Mouse (Mus musculus) heart, postnatal 0 days (tissue): ENCODE measurements around the gene Erv3. TPM values are rescaled to one million over a fixed set of nuclear protein-coding genes. Genes with fewer than 3 reads are reported as not detected.

Experiments used
- ATAC-seq: fragments of 200-750 bp; cut with Nextera tagmentation; 2 replicates; pipeline ENCODE4 v1.8.0; 2017; ENCODE audit warnings: low read depth, moderate number of reproducible peaks, moderate library complexity; ENCODE audit not compliant: insufficient read depth
- DNase-seq: peaks from one replicate; pipeline ENCODE4 v3.0.0-alpha.2; 2016; ENCODE audit warnings: low spot score
- H3K27ac ChIP-seq: fragments of 300-500 bp; sonication (generic); 2 replicates; pipeline ENCODE4 v1.5.1; 2014; ENCODE audit warnings: low read depth, mild to moderate bottlenecking
- H3K27me3 ChIP-seq: fragments of 300-500 bp; sonication (generic); 2 replicates; pipeline ENCODE4 v1.6.1; 2014; ENCODE audit warnings: low read length, mixed read lengths; ENCODE audit not compliant: control insufficient read depth, insufficient read depth
- H3K36me3 ChIP-seq: fragments of 300-500 bp; sonication (generic); replicated peaks from 2 replicates; pipeline ENCODE4 v1.6.1; 2014; ENCODE audit warnings: low read length, mixed read lengths; ENCODE audit not compliant: control insufficient read depth, insufficient read depth
- H3K4me1 ChIP-seq: fragments of 300-500 bp; sonication (generic); 2 replicates; pipeline ENCODE4 v1.6.1; 2014; ENCODE audit warnings: antibody characterized with exemption; ENCODE audit not compliant: control insufficient read depth, insufficient read depth
- H3K4me2 ChIP-seq: fragments of 300-500 bp; sonication (generic); 2 replicates; pipeline ENCODE4 v1.6.1; 2014; ENCODE audit warnings: low read depth, mild to moderate bottlenecking, low read length, moderate library complexity
- H3K4me3 ChIP-seq: fragments of 300-500 bp; sonication (generic); 2 replicates; pipeline ENCODE4 v1.5.1; 2014; ENCODE audit warnings: low read depth, low read length
- H3K9ac ChIP-seq: fragments of 300-500 bp; sonication (generic); replicated peaks from 2 replicates; pipeline ENCODE4 v1.6.1; 2014; ENCODE audit warnings: low read depth, low read length, mixed read lengths
- H3K9me3 ChIP-seq: fragments of 300-500 bp; sonication (generic); replicated peaks from 2 replicates; pipeline ENCODE4 v1.6.1; 2016; ENCODE audit warnings: low read length; ENCODE audit not compliant: control insufficient read depth
- CTCF ChIP-seq: IDR thresholded peaks from 2 replicates; pipeline ENCODE4 v1.5.1; 2016; ENCODE audit warnings: antibody characterized with exemption, control low read depth, low read depth
- EP300 ChIP-seq: IDR thresholded peaks from 2 replicates; pipeline ENCODE4 v1.6.1; 2016; ENCODE audit warnings: antibody characterized with exemption, low read depth
- whole genome bisulfite sequencing: fragments of 180-500 bp; shearing (Covaris S2); extraction: QIAGEN DNeasy Blood & Tissue Kit; methylation state at CpG from one replicate; pipeline ENCODE4 v1.1.7; 2014; 5-methylcytosine and 5-hydroxymethylcytosine counted together
- polyA plus RNA-seq: library from polyadenylated mRNA; unstranded; fragments of >200 nt; fragmentation: Nextera tagmentation; extraction: Ambion mirVana; gene quantifications from 2 replicates; pipeline ENCODE4 v1.2.1, GENCODE M21; 2015
- total RNA-seq: library from RNA; depleted of rRNA; stranded (reverse); fragments of >200 nt; gene quantifications from 2 replicates; pipeline ENCODE4 v1.2.3, GENCODE M21; 2014; ENCODE audit warnings: low replicate concordance

The Erv3 gene
- total and polyA plus RNA-seq, 2 experiments from 2014 or later, result not detected

DNA sequence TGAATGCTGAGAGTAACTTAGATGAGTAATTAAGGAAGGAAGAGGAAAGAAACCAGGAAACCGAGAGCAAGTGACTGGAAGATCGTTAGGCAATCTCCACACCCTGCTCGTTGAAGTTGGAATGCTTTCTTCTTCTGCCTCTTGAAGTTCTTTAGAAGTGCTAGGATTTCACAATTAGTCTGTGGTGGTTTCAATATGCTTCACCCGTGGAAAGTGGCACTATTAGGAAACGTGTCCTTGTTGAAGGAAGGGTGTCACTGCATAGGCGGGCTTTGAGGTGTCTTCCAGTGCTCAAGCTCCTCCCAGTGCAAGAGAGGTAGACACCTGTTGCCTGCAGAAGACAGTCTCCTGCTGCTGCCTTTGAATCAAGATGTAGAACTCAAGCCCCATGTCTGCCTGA lies 46.2 kb upstream of the Erv3 start:
- no peaks in the 10 kb centered on the region for H3K36me3 ChIP-seq
- H3K4me3 ChIP-seq, result no peak overlapping the region
- 54% methylated on average over 6 of the region's 6 CpGs for WGBS
- DNase-seq, result no peak
- H3K9ac ChIP-seq, result no peak overlapping the region
- H3K4me1 ChIP-seq, result peaks cover 47% of the 10 kb centered on the region
- no peaks in the 10 kb centered on the region for H3K9me3 ChIP-seq
- H3K27ac ChIP-seq, result no peak overlapping the region
- H3K27me3 ChIP-seq, result no peaks in the 10 kb centered on the region
- ATAC-seq, result no peak
- TF ChIP-seq CTCF, result no peak
- TF ChIP-seq EP300, result no peak
- H3K4me2 ChIP-seq, result no peak overlapping the region

GRCm38 (mm10) chr2:131905025-131905424 lies 45.5 kb upstream of the Erv3 start:
- peaks cover 40% of the 10 kb centered on the region for H3K4me1 ChIP-seq
- H3K9ac ChIP-seq, result no peak overlapping the region
- 10% methylated on average over 5 of the region's 5 CpGs for WGBS
- no peaks in the 10 kb centered on the region for H3K36me3 ChIP-seq
- H3K9me3 ChIP-seq, result no peaks in the 10 kb centered on the region
- no peak overlapping the region for H3K4me2 ChIP-seq
- ATAC-seq (no peak), DNase-seq (no peak)
- H3K27me3 ChIP-seq, result no peaks in the 10 kb centered on the region
- H3K4me3 ChIP-seq, result no peak overlapping the region
- no peak for TF ChIP-seq EP300
- no peak for TF ChIP-seq CTCF
- H3K27ac ChIP-seq, result no peak overlapping the region

DNA sequence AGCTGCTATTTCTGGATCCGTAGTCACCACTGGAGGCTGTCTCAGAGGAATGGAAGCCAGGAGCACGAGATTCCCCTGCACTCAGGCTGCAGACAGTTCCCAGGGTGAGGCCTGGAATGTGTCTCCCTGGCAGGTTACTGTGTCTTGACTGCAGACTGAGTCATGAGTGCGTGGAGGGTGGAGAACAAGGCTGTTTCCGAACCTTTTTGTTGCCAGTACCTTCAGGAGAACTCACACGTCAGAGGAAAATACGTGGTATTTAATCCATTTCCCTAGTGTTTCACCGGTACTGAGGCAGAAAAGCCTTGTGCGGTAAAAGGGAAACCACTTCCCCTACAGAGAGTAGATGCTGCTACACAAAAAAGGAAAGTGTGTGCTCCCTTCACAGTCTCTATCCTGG lies 43.3 kb upstream of the Erv3 start:
- Histone ChIP-seq H3K27me3 (no peaks in the 10 kb centered on the region), H3K9me3 (no peaks in the 10 kb centered on the region), H3K36me3 (no peaks in the 10 kb centered on the region), H3K4me1 (peaks cover 31% of the 10 kb centered on the region; the same call in 1 of the 2 replicates), H3K4me3 (no peak overlapping the region), H3K9ac (no peak overlapping the region), H3K4me2 (no peak overlapping the region), H3K27ac (peak overlapping the region; percentile 84)
- TF ChIP-seq EP300 (0 out of 2 replicates have a peak, but pooled peaks have one; percentile 26), CTCF (no peak)
- ATAC-seq, result peak; percentile 91
- peak; percentile 85 for DNase-seq
- 6% methylated on average over 8 of the region's 8 CpGs for WGBS

DNA sequence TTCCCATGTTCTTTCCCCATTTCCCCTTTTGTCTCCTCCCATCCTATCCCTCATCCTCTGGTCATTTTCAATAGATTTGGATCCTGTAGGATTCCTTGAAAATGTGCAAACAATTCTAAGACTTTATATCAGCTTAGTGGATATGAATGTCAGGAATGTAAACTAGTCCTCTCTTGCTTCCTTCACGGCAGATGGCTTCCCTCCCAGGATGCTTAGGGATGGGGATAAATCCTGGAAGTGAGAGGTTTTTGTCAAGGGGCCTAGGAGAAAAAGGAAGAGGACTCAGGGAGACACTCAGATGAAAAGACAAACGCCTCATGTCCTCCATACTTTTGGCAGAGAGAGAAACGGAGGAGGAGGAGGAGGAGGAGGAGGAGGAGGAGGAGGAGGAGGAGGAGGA lies 42.9 kb upstream of the Erv3 start:
- no peaks in the 10 kb centered on the region for H3K36me3 ChIP-seq
- 7% methylated on average over 2 of the region's 3 CpGs for WGBS
- ATAC-seq, result 0 out of 2 replicates have a peak, but pooled peaks have one; percentile 10
- H3K27me3 ChIP-seq, result no peaks in the 10 kb centered on the region
- H3K27ac ChIP-seq, result peak overlapping the region; percentile 52; the same call in 1 of the 2 replicates
- no peak for DNase-seq
- no peak overlapping the region for H3K4me2 ChIP-seq
- H3K9me3 ChIP-seq, result no peaks in the 10 kb centered on the region
- TF ChIP-seq CTCF (no peak), EP300 (no peak)
- no peak overlapping the region for H3K4me3 ChIP-seq
- no peak overlapping the region for H3K9ac ChIP-seq
- H3K4me1 ChIP-seq, result peaks cover 31% of the 10 kb centered on the region; the same call in 1 of the 2 replicates

- 0 out of 2 replicates have a peak, but pooled peaks cover 5% of the 10 kb centered on the region for H3K4me1 ChIP-seq
- ATAC-seq (no peak), DNase-seq (no peak)
- H3K27ac ChIP-seq, result no peak overlapping the region
- H3K9me3 ChIP-seq, result no peaks in the 10 kb centered on the region
- no peak overlapping the region for H3K4me2 ChIP-seq
- 87% methylated on average over 12 of the region's 12 CpGs for WGBS
- no peaks in the 10 kb centered on the region for H3K27me3 ChIP-seq
- H3K36me3 ChIP-seq, result no peaks in the 10 kb centered on the region
- no peak overlapping the region for H3K4me3 ChIP-seq
- TF ChIP-seq CTCF (no peak), EP300 (no peak)
- no peak overlapping the region for H3K9ac ChIP-seq
Observed at GRCm38 (mm10) chr2:131897336-131898109, 38.0 kb upstream of the Erv3 start.

GRCm38 (mm10) chr2:131896011-131896410 lies 36.5 kb upstream of the Erv3 start:
- ATAC-seq, result no peak
- Histone ChIP-seq H3K27ac (no peak overlapping the region), H3K4me3 (no peak overlapping the region), H3K9me3 (no peaks in the 10 kb centered on the region), H3K27me3 (no peaks in the 10 kb centered on the region), H3K36me3 (no peaks in the 10 kb centered on the region), H3K9ac (no peak overlapping the region), H3K4me1 (peaks cover 6% of the 10 kb centered on the region), H3K4me2 (no peak overlapping the region)
- TF ChIP-seq EP300, result no peak
- TF ChIP-seq CTCF, result no peak
- WGBS, result 88% methylated on average over 4 of the region's 4 CpGs
- DNase-seq, result no peak
